Mouse (Mus musculus) cortical plate, adult 2 months (tissue): ENCODE measurements around the gene Zfp46. TPM values are rescaled to one million over a fixed set of nuclear protein-coding genes. Genes with fewer than 3 reads are reported as not detected.

Experiments used
- H3K27ac ChIP-seq: fragments of 200-500 bp; 2 replicates; pipeline ENCODE4 v1.5.1; 2012; ENCODE audit warnings: low read length, control low read depth, inconsistent platforms; ENCODE audit not compliant: insufficient read depth
- H3K4me1 ChIP-seq: fragments of 200-500 bp; 2 replicates; pipeline ENCODE4 v1.6.1; 2011; ENCODE audit warnings: low read length; ENCODE audit not compliant: control insufficient read depth, insufficient read depth
- H3K4me3 ChIP-seq: fragments of 200-500 bp; 2 replicates; pipeline ENCODE4 v1.5.1; 2011; ENCODE audit warnings: mild to moderate bottlenecking, low read length, control low read depth; ENCODE audit not compliant: insufficient read depth
- CTCF ChIP-seq: fragments of 200-500 bp; IDR thresholded peaks from 2 replicates; pipeline ENCODE4 v1.5.1; 2011; ENCODE audit warnings: mild to moderate bottlenecking, control low read depth, low read length; ENCODE audit not compliant: insufficient read depth; ENCODE audit errors: extremely low read depth
- POLR2A ChIP-seq: fragments of 200-500 bp; IDR thresholded peaks from 2 replicates; pipeline ENCODE4 v1.6.1; 2011; ENCODE audit warnings: mild to moderate bottlenecking, low read length, control low read depth; ENCODE audit not compliant: insufficient read depth; ENCODE audit errors: extremely low read depth
- polyA plus RNA-seq: library from polyadenylated mRNA; depleted of rRNA; stranded (reverse); fragments of >200 nt; gene quantifications from 2 replicates; pipeline ENCODE4 v1.2.3, GENCODE M21; 2012; rRNA removed

The Zfp46 gene
- polyA plus RNA-seq, result 61.6 and 72.2 TPM in 2 replicates

DNA sequence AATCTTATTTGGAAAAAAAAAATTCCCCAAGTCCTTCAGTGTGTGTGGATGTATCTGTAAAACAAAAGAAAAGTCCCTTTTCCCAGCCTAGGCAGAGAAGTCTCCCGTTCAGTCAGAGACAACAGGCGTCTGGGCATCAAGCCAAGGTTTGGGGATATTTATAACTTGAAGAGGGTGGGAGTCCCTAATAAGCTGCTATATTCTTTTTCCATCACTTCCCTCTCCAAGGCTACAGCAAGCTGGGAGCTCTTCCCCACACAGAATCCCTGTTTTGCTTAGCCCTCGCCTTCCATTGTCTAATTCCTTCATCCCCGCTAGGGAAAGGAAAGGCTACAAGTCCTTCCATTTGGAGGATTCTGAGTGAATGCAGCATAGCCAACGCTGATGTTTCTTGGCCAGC is at the start of gene Zfp46:
Zfp46 (plus strand) TSS at position 229 of the 400 bp plus-strand sequence.
- H3K4me3 ChIP-seq, result peak within 1 kb of the TSS; percentile 46
- peak within 1 kb of the TSS; percentile 97 for H3K27ac ChIP-seq
- H3K4me1 ChIP-seq, result peaks cover 7% of the 10 kb centered on the region
- no peak for TF ChIP-seq CTCF
- peak; percentile 75; the same call in 1 of the 2 replicates for TF ChIP-seq POLR2A

DNA sequence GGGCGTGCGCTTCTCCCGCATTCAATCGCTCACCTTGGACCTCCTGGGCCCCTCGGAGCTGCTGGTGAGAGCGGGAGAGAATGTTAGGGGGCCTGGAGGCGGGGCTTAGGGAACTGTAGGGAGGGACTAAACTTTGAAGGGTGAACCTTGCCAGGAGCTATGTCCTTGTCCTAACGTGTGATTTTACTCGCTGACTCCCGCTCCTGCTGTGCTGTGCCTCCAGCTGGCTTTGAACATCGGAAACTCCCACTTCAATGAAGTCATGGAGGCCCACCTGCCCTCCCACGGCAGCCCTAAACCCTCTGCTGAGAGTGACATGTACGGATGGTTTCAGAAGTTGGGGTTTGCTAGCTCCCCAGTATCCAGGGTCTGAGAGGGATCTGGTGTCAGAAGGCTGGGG is 45.8 kb upstream of the Zfp46 start:
- H3K27ac ChIP-seq, result no peak overlapping the region
- H3K4me3 ChIP-seq, result no peak overlapping the region
- TF ChIP-seq CTCF, result no peak
- no peak for TF ChIP-seq POLR2A
- H3K4me1 ChIP-seq, result no peaks in the 10 kb centered on the region

DNA sequence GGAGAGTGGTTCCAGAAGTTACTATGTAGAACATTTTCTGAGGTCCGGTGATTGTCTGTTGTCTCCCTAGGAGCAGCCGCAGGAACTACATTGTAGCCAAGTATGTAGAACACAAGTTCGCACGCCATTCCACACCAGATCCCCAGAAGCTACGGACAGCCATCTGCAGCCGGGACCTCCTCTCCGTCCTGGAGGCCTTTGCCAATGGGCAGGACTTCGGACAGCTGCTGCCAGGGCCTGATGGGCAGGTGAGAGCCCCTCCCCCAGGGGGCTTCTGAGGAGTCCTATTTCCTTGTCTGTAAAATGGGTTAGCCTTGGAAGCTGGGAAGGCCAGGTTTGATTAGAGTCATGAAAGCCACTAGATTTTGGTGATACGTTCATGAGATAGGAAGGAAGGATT is 45.4 kb upstream of the Zfp46 start:
- Histone ChIP-seq H3K4me3 (no peak overlapping the region), H3K4me1 (no peaks in the 10 kb centered on the region), H3K27ac (no peak overlapping the region)
- TF ChIP-seq CTCF, result no peak
- TF ChIP-seq POLR2A, result no peak

DNA sequence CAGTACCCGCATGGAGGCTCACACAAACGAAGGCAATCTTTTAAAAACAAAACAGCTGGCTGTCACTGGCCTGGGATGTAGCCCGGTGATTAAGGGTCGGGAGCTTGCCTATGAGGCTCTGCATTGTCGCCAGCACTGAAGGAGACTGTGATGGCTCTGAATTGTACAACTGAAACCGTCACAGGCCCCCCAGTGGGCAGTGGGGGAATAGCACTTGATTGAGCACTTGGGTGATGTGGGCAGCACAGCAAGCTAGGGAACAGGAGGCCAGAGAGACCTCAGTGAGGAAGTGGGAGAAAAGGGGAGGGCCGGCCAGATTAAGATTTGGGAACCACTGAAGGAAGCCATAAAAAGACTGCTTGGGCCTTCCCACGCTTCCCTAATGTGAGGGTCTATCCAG is 44.9 kb upstream of the Zfp46 start:
- Histone ChIP-seq H3K27ac (no peak overlapping the region), H3K4me1 (no peaks in the 10 kb centered on the region), H3K4me3 (no peak overlapping the region)
- TF ChIP-seq CTCF (peak; percentile 69), POLR2A (no peak)

DNA sequence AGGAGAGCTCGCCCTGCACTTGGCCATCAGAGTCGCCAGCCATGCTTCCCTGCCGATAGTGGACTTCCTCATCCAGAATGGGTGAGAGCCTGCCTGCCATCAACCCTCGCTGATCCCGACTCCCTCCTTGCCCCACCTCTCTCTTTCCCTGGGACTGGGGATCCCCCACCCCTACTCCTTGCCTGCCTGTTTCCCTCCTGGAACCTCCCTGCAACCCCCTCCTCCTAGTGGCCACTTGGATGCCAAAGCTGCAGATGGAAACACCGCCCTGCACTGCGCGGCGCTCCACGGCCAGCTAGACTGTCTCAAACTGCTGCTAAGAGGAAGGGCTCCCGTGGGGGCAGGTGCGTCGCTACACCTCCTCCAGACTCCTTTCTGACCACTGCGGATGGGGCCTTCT is 44.4 kb upstream of the Zfp46 start:
- H3K4me1 ChIP-seq, result no peaks in the 10 kb centered on the region
- no peak overlapping the region for H3K4me3 ChIP-seq
- TF ChIP-seq POLR2A, result no peak
- H3K27ac ChIP-seq, result no peak overlapping the region

DNA sequence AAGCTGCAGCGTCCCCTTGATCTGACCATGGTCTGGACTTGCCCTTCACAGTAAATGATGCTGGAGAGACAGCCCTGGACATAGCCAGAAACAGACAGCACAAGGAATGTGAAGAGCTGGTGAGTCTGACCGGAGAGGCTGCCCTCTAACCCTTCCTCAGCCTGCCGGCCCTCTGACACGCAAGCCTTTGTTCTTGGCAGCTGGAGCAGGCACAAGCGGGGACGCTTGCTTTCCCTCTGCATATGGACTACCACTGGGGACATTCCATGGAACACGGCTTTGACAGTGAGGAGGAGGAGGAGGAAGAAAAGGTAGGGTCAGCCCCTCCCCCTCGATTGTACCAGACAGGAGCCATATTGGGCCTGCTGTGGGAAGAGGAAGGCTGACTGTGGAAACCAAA is 43.5 kb upstream of the Zfp46 start:
- H3K27ac ChIP-seq, result no peak overlapping the region
- no peak for TF ChIP-seq CTCF
- TF ChIP-seq POLR2A, result no peak
- no peaks in the 10 kb centered on the region for H3K4me1 ChIP-seq
- H3K4me3 ChIP-seq, result no peak overlapping the region

DNA sequence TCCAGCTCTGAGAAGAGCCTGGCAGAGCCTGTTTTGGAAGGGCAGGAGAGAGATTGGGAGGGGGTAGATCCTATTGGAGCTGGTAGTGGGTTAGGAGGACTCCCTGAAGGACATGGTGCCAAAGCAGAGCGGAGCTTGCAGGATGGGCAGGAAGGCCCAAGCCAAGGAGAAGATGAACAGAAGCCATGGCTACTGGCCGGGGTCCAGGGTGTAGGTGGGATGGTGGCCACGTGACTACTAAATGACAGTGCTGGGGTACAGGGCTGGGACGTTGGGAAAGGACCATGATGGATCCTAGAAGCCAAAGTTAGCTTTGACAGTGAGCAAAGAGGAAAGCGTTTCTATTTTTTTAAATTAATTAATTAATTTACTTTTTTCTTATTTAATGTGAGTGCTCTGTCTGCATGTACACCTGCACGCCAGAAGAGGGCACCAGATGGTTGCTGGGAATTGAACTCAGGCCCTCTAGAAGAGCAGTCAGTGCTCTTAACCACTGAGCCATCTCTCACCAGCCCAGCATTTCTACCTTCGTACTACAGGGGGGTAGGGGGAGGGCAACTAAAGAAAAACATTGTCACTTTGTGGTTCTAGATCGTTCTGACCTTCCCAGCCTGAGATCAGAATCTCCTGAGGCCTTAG is 42.3 kb upstream of the Zfp46 start:
- TF ChIP-seq POLR2A (no peak), CTCF (peak; percentile 47)
- no peak overlapping the region for H3K27ac ChIP-seq
- H3K4me3 ChIP-seq, result no peak overlapping the region
- no peaks in the 10 kb centered on the region for H3K4me1 ChIP-seq

DNA sequence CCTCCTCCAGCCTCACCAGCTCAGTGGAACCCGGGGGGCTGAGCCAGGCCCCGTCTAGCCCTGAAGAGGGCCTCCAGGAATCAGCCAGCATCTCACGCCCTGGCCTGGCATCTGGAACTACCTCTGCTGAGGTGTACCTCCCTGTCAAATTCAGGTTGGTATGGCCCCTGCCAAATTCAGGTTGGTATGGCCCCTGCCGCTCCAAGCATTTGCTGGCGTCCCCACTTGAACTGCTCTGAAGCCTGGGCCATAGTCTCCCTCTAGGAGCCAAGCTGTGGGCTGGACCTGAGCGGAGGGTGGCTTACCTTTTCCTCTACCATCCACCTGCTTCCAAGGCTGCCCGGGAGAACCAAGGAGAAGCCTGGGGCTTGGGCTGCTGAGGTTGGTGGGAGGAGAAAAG is 41.8 kb upstream of the Zfp46 start:
- H3K27ac ChIP-seq, result no peak overlapping the region
- no peaks in the 10 kb centered on the region for H3K4me1 ChIP-seq
- no peak overlapping the region for H3K4me3 ChIP-seq
- TF ChIP-seq CTCF (no peak), POLR2A (no peak)

DNA sequence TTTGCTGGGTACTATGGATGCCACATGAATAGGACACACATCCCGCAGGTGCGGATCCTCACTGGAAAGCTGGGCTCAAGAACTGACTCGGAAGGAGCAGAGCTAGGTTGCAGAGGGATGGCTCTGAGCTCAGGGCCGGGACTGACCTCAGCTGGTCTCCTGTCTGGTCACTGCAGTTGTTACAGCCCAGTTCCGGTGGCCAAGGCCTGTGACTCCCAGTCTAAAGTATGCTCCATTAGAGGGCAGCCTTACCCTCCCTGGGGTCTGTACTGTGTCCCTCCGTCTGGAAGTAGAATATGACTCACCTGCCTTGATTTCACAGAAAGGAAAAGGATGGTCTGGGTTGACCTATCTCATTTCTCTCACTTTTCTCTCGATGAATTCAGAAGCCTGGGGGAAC is 40.3 kb upstream of the Zfp46 start:
- Histone ChIP-seq H3K4me1 (no peaks in the 10 kb centered on the region), H3K4me3 (no peak overlapping the region), H3K27ac (no peak overlapping the region)
- TF ChIP-seq POLR2A (no peak), CTCF (no peak)

DNA sequence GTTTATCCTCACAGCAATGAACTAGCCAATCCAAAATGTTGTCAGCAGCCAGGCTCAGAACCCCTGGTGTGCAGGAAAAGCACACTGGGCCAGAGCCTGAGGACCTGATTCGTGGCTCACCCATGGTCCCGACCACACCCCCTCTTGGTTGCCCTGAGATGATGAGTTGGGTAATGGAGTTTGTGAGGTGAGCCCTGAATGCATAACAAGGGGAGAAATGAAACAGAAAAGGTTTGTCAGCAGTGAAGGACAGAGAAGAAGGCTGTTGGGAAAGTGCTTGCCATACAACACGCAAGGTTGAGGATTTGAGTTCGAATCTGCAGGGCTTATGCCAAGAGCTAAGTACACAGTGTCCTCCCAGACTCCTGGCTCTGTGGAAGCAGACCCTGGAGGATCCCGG is 38.8 kb upstream of the Zfp46 start:
- no peak overlapping the region for H3K27ac ChIP-seq
- no peaks in the 10 kb centered on the region for H3K4me1 ChIP-seq
- no peak for TF ChIP-seq CTCF
- no peak for TF ChIP-seq POLR2A
- no peak overlapping the region for H3K4me3 ChIP-seq
